Mouse (Mus musculus) CH12.LX (cell line): ENCODE measurements around the gene Inpp5e. TPM values are rescaled to one million over a fixed set of nuclear protein-coding genes. Genes with fewer than 3 reads are reported as not detected.

Experiments
- DNase-seq: peaks from one replicate; pipeline ENCODE4 v3.0.0-alpha.2; 2013; ENCODE audit errors: extremely low read depth
- H3K27ac ChIP-seq: 2 replicates; pipeline ENCODE4 v1.5.1; 2012; ENCODE audit warnings: low read depth, mild to moderate bottlenecking, control low read depth, moderate library complexity; ENCODE audit not compliant: insufficient read depth
- H3K27me3 ChIP-seq: replicated peaks from 2 replicates; pipeline ENCODE3; 2012; ENCODE audit warnings: inconsistent platforms
- H3K36me3 ChIP-seq, 2 experiments: replicated peaks in 1 of 2; 2 replicates each; pipeline versions ENCODE3 to v1.6.1; 2012; ENCODE audit warnings: inconsistent platforms in 1 of 2, low read length in 1 of 2, mild to moderate bottlenecking in 1 of 2, mixed read lengths in 1 of 2, moderate library complexity in 1 of 2; ENCODE audit not compliant: control insufficient read depth in 1 of 2, insufficient read depth in 1 of 2
- H3K4me1 ChIP-seq, 2 experiments: 2 replicates each; pipeline ENCODE4 v1.6.1; 2012; ENCODE audit warnings: inconsistent platforms in 1 of 2, moderate library complexity in 1 of 2; ENCODE audit not compliant: insufficient read depth in 2 of 2, control insufficient read depth in 1 of 2
- H3K4me2 ChIP-seq: 2 replicates; pipeline ENCODE4 v1.6.1; 2012; ENCODE audit warnings: low read depth, mild to moderate bottlenecking, control low read depth; ENCODE audit not compliant: poor library complexity, insufficient read depth, severe bottlenecking
- H3K4me3 ChIP-seq, 3 experiments: fragments of 150-350 bp in 1 of 3; sonication (generic) in 1 of 3; replicated peaks in 1 of 3; 2 replicates each; pipeline versions ENCODE3 to v1.5.1; 2011 to 2012; ENCODE audit warnings: low read depth in 2 of 3, low read length in 2 of 3, mild to moderate bottlenecking in 2 of 3, moderate library complexity in 2 of 3, control low read depth in 1 of 3, improper control_type of control experiment in 1 of 3, inconsistent platforms in 1 of 3, mixed read lengths in 1 of 3; ENCODE audit not compliant: poor library complexity in 1 of 3
- H3K79me2 ChIP-seq: replicated peaks from 2 replicates; pipeline ENCODE4 v1.6.1; 2012; ENCODE audit warnings: mild to moderate bottlenecking, moderate library complexity; ENCODE audit not compliant: control insufficient read depth, poor library complexity, insufficient read depth, severe bottlenecking; ENCODE audit errors: extremely low read depth
- H3K9ac ChIP-seq: 2 replicates; pipeline ENCODE4 v1.6.1; 2012; ENCODE audit warnings: low read depth, mild to moderate bottlenecking, control low read depth, moderate library complexity; ENCODE audit not compliant: insufficient read depth
- H3K9me3 ChIP-seq: replicated peaks from 2 replicates; pipeline ENCODE3; 2012; ENCODE audit warnings: low read length, inconsistent platforms, mixed read lengths
- BHLHE40 ChIP-seq: IDR thresholded peaks from 2 replicates; pipeline ENCODE4 v1.6.1; 2011; ENCODE audit warnings: mild to moderate bottlenecking, low read depth, low read length, improper control_type of control experiment
- CHD1 ChIP-seq: IDR thresholded peaks from 2 replicates; pipeline ENCODE4 v1.6.1; 2012; ENCODE audit warnings: low read depth, low read length, improper control_type of control experiment, inconsistent platforms
- CTCF ChIP-seq, 2 experiments: IDR thresholded peaks in 1 of 2; conservative IDR thresholded peaks in 1 of 2; 2 replicates each; pipeline ENCODE4 v1.5.1; 2011 to 2012; ENCODE audit warnings: low read depth in 2 of 2, low read length in 2 of 2, improper control_type of control experiment in 1 of 2, inconsistent platforms in 1 of 2, mild to moderate bottlenecking in 1 of 2, moderate library complexity in 1 of 2
- E2F4 ChIP-seq: IDR thresholded peaks from 2 replicates; pipeline ENCODE4 v1.6.1; 2011; ENCODE audit warnings: low read depth, low read length, improper control_type of control experiment; ENCODE audit not compliant: insufficient replicate concordance
- ELF1 ChIP-seq: IDR thresholded peaks from 2 replicates; pipeline ENCODE4 v1.6.1; 2014; ENCODE audit warnings: low read depth, mild to moderate bottlenecking, inconsistent platforms, low read length, improper control_type of control experiment
- EP300 ChIP-seq: IDR thresholded peaks from 2 replicates; pipeline ENCODE4 v1.6.1; 2011; ENCODE audit warnings: low read length, improper control_type of control experiment
- HCFC1 ChIP-seq: IDR thresholded peaks from 2 replicates; pipeline ENCODE4 v1.6.1; 2012; ENCODE audit warnings: low read depth, mild to moderate bottlenecking, inconsistent platforms, low read length, improper control_type of control experiment
- JUN ChIP-seq: IDR thresholded peaks from 2 replicates; pipeline ENCODE4 v1.6.1; 2011; ENCODE audit warnings: low read depth, mild to moderate bottlenecking, low read length, improper control_type of control experiment, moderate library complexity; ENCODE audit not compliant: insufficient read depth
- KAT2A ChIP-seq: IDR thresholded peaks from 2 replicates; pipeline ENCODE4 v1.6.1; 2012; ENCODE audit warnings: low read length, improper control_type of control experiment, inconsistent platforms; ENCODE audit not compliant: insufficient replicate concordance
- MAFK ChIP-seq: IDR thresholded peaks from 2 replicates; pipeline ENCODE4 v1.6.1; 2011; ENCODE audit warnings: low read length, improper control_type of control experiment; ENCODE audit not compliant: insufficient replicate concordance
- MXI1 ChIP-seq: IDR thresholded peaks from 2 replicates; pipeline ENCODE4 v1.6.1; 2011; ENCODE audit warnings: mild to moderate bottlenecking, low read depth, low read length, improper control_type of control experiment
- MYC ChIP-seq: IDR thresholded peaks from 2 replicates; pipeline ENCODE4 v1.6.1; 2011; ENCODE audit warnings: low read depth, mild to moderate bottlenecking, improper control_type of control experiment, low read length
- NELFE ChIP-seq: IDR thresholded peaks from 2 replicates; pipeline ENCODE4 v1.6.1; 2011; ENCODE audit warnings: low read depth, low read length, improper control_type of control experiment
- NRF1 ChIP-seq: IDR thresholded peaks from 2 replicates; pipeline ENCODE4 v1.6.1; 2014; ENCODE audit warnings: low read depth, mild to moderate bottlenecking, inconsistent platforms, low read length, improper control_type of control experiment, moderate library complexity
- PAX5 ChIP-seq: IDR thresholded peaks from 2 replicates; pipeline ENCODE4 v1.6.1; 2012; ENCODE audit warnings: low read length, inconsistent platforms, mixed read lengths
- POLR2A ChIP-seq: IDR thresholded peaks from 2 replicates; pipeline ENCODE4 v1.6.1; 2011; ENCODE audit warnings: low read depth, mild to moderate bottlenecking, improper control_type of control experiment, low read length
- POLR2AphosphoS2 ChIP-seq: IDR thresholded peaks from 2 replicates; pipeline ENCODE4 v1.6.1; 2011; ENCODE audit warnings: low read depth, low read length, improper control_type of control experiment
- SIN3A ChIP-seq: IDR thresholded peaks from 2 replicates; pipeline ENCODE4 v1.6.1; 2012; ENCODE audit warnings: low read length, improper control_type of control experiment, inconsistent platforms
- TCF12 ChIP-seq: IDR thresholded peaks from 2 replicates; pipeline ENCODE4 v1.6.1; 2014; ENCODE audit warnings: low read depth, mild to moderate bottlenecking, inconsistent platforms, low read length, improper control_type of control experiment
- UBTF ChIP-seq: IDR thresholded peaks from 2 replicates; pipeline ENCODE4 v1.6.1; 2012; ENCODE audit warnings: low read depth, mild to moderate bottlenecking, inconsistent platforms, low read length, improper control_type of control experiment, moderate library complexity
- ZC3H11A ChIP-seq: IDR thresholded peaks from 2 replicates; pipeline ENCODE4 v1.6.1; 2012; ENCODE audit warnings: low read depth, mild to moderate bottlenecking, inconsistent platforms, low read length, improper control_type of control experiment
- ZKSCAN1 ChIP-seq: IDR thresholded peaks from 2 replicates; pipeline ENCODE4 v1.6.1; 2012; ENCODE audit warnings: low read depth, inconsistent platforms, low read length, improper control_type of control experiment, borderline replicate concordance
- dilution Hi-C: fragments of 300-500 bp; cut with MboI; formaldehyde crosslinking; loops from 2 replicates; pipeline ENCODE4 v1.14.3; 2020; ENCODE audit warnings: low sequenced_read_pairs; ENCODE audit not compliant: extremely low pct_unique_long_range_greater_than_20kb, extremely low pct_ligation_motif_present
- in situ Hi-C: fragments of 300-500 bp; cut with MboI; formaldehyde crosslinking; loops from 3 replicates; pipeline ENCODE4 v1.14.3; 2019; ENCODE audit warnings: low sequenced_read_pairs, low pct_ligation_motif_present, low pct_unique_long_range_greater_than_20kb, mixed read lengths
- polyA plus RNA-seq: library from polyadenylated mRNA; unstranded; fragments of >175 nt; gene quantifications from 2 replicates; pipeline ENCODE4 v1.2.1, GENCODE M21; 2012; ENCODE audit warnings: low read depth; ENCODE audit not compliant: insufficient read length
- total RNA-seq, 2 experiments: library from RNA; depleted of rRNA; stranded (reverse); fragments of 300-350 nt in 1 of 2; fragments of >200 nt in 1 of 2; gene quantifications; 2 replicates each; pipeline ENCODE4 v1.2.3; 2012 to 2014

Gene Inpp5e
- total and polyA plus RNA-seq, 3 experiments = 5.2 to 10.2 (median 9.6) TPM

DNA sequence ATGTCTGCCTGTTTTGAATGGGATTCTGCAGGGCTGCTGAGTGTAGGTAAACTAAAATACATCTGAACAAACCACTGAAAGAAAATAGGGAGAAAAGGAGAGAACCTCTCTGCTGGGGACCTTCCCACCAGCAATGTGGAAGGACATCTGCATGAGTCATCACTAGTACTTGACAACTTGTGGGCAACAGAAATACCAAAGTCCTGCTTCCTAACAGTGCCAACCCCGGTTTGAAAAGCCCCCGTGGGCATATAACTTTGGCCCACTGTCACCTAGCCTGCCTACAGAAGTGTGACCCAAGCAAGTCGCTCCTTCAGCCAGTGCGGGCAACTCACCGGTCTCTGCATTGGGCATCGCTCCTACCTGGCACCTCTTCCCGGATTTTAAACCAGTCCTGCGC is 36.6 kb downstream of the Inpp5e start:
- no peaks in the 10 kb centered on the region for H3K79me2 ChIP-seq
- H3K27me3 ChIP-seq = no peaks in the 10 kb centered on the region
- H3K9ac ChIP-seq = no peak overlapping the region
- peaks cover 93 to 100% of the 10 kb centered on the region in 2 experiments for H3K36me3 ChIP-seq
- H3K27ac ChIP-seq = no peak overlapping the region
- dilution Hi-C loops = no loop called here
- no peaks in the 10 kb centered on the region for H3K9me3 ChIP-seq
- no peaks in the 10 kb centered on the region for H3K4me1 ChIP-seq
- in situ Hi-C loops = no loop called here
- TF ChIP-seq ELF1 (no peak), UBTF (no peak), PAX5 (no peak), EP300 (no peak), MXI1 (no peak), MYC (no peak), CTCF (conservative IDR thresholded peaks at IDR 0.05 in 1 of 2, IDR thresholded peaks at IDR 0.05 in 1 of 2; ENCODE audit: low read depth in 2 of 2, low read length in 2 of 2) (no peak), CHD1 (no peak), POLR2A (no peak), KAT2A (no peak), BHLHE40 (no peak), HCFC1 (no peak), JUN (no peak)
- TF ChIP-seq, all 38 proteins: peak for 0
- no peak for DNase-seq
- Histone ChIP-seq H3K4me2 (no peak overlapping the region), H3K4me3 (no peak overlapping the region)

- no peaks in the 10 kb centered on the region for H3K27me3 ChIP-seq
- no peak for DNase-seq
- no peaks in the 10 kb centered on the region for H3K79me2 ChIP-seq
- H3K9ac ChIP-seq = no peak overlapping the region
- in situ Hi-C loops = no loop called here
- H3K9me3 ChIP-seq = no peaks in the 10 kb centered on the region
- no peak overlapping the region for H3K4me3 ChIP-seq
- TF ChIP-seq EP300 (no peak), POLR2AphosphoS2 (no peak), TCF12 (no peak), CTCF (conservative IDR thresholded peaks at IDR 0.05 in 1 of 2, IDR thresholded peaks at IDR 0.05 in 1 of 2; ENCODE audit: low read depth in 2 of 2, low read length in 2 of 2) (no peak), E2F4 (no peak), KAT2A (no peak), PAX5 (no peak), CHD1 (no peak), NRF1 (no peak), ZKSCAN1 (no peak), UBTF (no peak), SIN3A (no peak), ZC3H11A (no peak), BHLHE40 (no peak), NELFE (no peak), MAFK (no peak)
- dilution Hi-C loops = no loop called here
- H3K4me2 ChIP-seq = no peak overlapping the region
- no peaks in the 10 kb centered on the region for H3K4me1 ChIP-seq
- H3K36me3 ChIP-seq = peaks cover 94 to 100% of the 10 kb centered on the region in 2 experiments
- no peak overlapping the region for H3K27ac ChIP-seq
Observed at GRCm38 (mm10) chr2:26368572-26368971, 40.4 kb downstream of the Inpp5e start.
